Mouse (Mus musculus) megakaryocyte, embryonic 14.5 days (primary cell): ENCODE results near the gene Sectm1a.

ENCODE experiments used
- FLI1 ChIP-seq: IDR thresholded peaks from 2 replicates; pipeline ENCODE4 v1.6.1; 2012; ENCODE audit warnings: low read length, inconsistent platforms, mixed read lengths
- GATA1 ChIP-seq: IDR thresholded peaks from 3 replicates; pipeline ENCODE4 v1.6.1; 2012; ENCODE audit warnings: mixed read lengths, low read length, inconsistent platforms, borderline replicate concordance

- TF ChIP-seq GATA1 (no peak), FLI1 (no peak)
Measured at GRCm38 (mm10) chr11:121058956-121059355, 22.1 kb downstream of the Sectm1a start.
